Mouse (Mus musculus): Measurements from ENCODE around the gene Hist2h3c1.
A peak's percentile ranks its signal among the peaks of the same experiment; 100 is the strongest.
"Not testable (repeated sequence)": the region's sequence is repeated elsewhere in the genome, so short reads cannot be mapped to it uniquely, and the experiment has no call there.

The Hist2h3c1 gene

GRCm38 (mm10) chr3:96234914-96235313, 11.6 kb upstream of the Hist2h3c1 start:
- DNase-seq (ENCODE audit: low read depth, low spot score) = peak; percentile 61

DNA sequence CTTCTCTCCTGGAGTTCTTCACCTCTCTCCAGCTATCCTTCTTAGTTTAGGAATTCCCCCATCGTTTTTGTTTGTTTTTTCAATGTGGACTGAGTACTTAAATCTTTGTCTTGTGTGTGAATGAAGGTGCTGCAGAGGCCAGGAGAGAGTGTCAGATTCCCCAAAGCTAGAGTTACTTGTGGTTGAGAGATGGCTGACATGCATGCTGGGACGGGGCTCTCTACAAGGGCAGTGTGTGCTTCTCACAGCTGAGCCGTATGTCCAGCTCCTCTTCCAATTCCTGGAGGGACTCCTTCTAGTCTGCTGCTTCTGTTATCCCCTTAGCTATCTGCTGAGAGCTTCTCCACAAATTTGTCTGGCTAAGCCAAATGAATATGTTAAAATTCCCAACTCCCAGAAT, 10.6 kb upstream of the Hist2h3c1 start:
- no peak for DNase-seq (ENCODE audit: low read depth, low spot score)

- DNase-seq (ENCODE audit: low read depth, low spot score) = no peak
Measured at GRCm38 (mm10) chr3:96236834-96237334, 9.6 kb upstream of the Hist2h3c1 start.

DNA sequence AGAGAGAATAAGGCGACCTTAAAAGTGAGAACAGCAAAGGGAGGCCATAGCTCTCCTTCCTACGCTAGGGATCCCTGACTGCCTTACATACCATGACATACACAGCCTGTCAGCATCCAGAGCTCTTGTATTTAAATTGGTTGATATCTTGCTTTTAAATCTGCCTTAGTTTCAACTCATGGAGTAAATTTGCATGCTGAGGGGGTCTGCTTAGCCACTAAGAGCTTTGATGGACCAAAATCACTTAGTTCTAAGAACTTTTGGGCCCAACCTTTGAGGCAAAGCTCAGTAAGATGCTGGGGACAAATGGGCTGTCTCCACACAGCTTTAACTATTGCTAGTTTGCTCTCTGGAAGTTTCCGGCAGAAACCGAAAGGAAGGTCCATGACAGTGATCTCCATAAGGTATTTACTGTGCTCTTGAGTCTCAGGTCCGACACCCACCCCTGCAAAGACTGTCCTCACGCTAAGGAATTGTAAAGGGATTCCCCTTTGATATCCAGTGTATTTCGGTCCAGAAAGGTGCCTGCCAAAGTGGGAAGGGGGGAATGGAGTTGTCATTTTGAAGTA, 9.1 kb upstream of the Hist2h3c1 start:
- DNase-seq (ENCODE audit: low read depth, low spot score) = no peak

DNA sequence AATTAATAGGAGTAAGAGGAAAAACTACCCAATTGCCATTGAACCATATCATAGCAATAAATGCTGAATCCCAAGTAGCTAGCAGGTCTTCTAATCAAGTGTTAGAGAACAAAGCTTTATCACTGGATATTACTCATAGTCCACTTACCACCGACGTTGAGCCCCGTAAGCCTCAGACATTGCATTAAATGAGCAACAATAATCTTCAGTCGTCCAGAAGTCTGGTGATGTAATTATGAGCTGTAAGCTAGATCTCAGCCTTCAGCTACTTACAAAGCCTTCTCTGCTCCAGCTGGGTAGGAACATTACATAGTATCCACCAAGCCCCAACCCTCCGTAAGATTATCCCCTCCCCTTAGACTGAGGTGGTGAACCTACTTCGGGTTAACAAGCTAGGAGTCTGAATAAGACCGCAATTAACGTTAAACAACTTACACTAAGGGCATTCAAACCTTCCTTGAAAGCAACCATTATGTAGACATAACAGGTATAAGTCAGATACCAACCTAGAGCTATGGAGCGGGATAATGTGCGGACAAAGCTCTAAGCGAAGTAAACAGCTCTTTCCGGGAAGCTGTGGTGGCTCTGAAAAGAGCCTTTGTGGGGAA, 8.5 kb upstream of the Hist2h3c1 start:
- DNase-seq (ENCODE audit: low read depth, low spot score) = peak; percentile 29

DNA sequence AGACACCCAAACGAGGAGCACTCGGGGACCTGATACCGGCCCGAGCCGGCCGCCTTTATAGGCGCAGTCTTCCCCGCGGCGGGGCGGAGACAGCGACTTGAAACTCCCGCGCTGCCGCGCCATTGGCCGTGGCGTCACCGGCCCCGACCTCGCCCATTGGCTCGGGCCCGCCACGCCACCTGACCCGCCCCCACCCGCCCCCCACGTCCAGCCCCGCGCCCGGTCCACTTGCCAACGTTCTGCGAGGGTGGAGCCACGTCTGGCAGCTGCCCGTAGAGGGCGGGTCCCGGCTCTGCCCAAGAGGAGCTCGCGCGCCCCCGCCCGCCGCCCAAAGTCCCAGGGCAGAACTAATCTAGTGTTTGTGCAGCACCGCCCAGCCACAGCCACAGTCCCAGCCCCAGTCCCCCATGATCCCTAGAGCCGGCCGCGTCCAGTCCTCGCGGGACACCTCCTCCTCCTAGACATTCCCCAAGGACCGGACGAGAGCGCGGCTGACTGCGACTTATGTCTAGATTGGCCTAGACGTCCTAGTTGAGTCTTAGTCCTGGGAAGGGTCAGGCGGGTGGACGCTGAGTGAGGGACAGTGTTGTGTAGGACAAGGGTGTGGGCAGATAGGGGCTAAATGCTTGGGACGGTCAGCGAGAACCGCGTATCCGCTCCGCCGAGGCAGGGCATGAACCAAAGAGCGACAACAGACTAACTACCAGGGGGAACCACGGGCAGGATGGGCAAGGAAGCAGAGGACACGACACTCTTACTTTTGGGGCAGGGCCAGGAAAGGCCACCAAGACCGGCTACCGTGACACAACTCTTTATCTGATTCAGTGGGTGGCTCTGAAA, 7.3 kb upstream of the Hist2h3c1 start, which contains the start of gene Hist2h3c2:
Hist2h3c2 (minus strand) TSS at position 174 of the 840 bp plus-strand sequence.
- not testable (repeated sequence) for DNase-seq (ENCODE audit: low read depth, low spot score)

DNA sequence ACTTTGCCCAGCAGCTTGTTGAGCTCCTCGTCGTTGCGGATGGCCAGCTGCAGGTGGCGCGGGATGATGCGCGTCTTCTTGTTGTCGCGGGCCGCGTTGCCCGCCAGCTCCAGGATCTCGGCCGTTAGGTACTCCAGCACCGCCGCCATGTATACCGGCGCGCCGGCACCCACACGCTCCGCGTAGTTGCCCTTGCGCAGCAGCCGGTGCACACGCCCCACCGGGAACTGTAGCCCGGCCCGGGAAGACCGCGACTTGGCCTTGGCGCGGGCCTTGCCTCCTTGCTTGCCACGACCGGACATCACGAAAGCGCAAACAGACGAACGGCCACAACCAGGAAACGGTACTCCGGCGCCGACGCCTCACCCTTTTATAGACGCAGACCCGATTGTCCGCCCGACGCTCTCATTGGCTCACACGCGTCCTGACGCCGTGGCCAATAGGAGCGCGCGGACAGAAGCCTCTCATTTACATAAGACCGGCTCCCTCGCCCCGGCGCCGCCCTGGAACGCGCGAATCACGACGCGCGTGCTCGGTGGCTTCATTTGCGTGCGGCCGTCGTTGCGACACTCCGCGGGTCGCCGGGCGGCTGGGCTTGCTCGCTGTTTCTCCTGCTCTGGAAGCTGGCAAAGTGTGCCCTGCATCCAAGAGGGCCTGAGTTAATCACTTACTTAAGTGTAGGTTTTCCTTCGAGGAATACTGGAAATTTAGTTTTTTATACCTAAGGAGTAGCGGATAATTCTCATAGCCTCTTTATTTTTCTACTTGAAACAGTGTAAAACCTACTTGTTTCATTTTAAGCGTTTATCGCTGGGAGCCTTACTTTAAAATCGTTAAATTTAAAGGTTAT, 6.3 kb upstream of the Hist2h3c1 start, which contains the start of gene Hist2h2aa2:
Hist2h2aa2 (minus strand) TSS at position 328 of the 850 bp plus-strand sequence.
- DNase-seq (ENCODE audit: low read depth, low spot score) = peak; percentile 71

DNA sequence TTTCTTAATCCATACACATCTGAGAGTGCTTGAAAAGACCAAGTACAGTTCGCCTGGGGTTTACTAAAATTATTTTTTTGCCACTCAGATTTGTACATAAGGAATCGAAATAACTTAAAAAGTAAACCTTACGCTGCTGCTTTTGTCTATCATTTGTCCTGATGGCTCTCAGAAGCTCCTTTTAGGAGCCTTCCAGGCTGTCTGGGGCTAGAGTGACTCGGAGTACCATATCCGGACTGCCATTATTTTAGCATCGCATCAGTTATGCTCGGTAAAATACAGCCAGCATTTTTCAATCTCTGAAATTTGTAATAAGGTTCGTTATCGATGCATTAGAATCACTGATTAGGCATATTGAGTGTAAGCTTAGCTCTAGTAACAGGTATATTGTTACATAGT, 5.7 kb upstream of the Hist2h3c1 start:
- no peak for DNase-seq (ENCODE audit: low read depth, low spot score)

- DNase-seq (ENCODE audit: low read depth, low spot score) = no peak
Measured at GRCm38 (mm10) chr3:96243921-96244572, 2.4 kb upstream of the Hist2h3c1 start.

- DNase-seq (ENCODE audit: low read depth, low spot score) = peak; percentile 85
Measured at GRCm38 (mm10) chr3:96245003-96245886, 1.2 kb upstream of the Hist2h3c1 start, which contains the start of gene Hist2h2aa1. Hist2h2aa1 (plus strand) TSS chr3:96245497.

DNA sequence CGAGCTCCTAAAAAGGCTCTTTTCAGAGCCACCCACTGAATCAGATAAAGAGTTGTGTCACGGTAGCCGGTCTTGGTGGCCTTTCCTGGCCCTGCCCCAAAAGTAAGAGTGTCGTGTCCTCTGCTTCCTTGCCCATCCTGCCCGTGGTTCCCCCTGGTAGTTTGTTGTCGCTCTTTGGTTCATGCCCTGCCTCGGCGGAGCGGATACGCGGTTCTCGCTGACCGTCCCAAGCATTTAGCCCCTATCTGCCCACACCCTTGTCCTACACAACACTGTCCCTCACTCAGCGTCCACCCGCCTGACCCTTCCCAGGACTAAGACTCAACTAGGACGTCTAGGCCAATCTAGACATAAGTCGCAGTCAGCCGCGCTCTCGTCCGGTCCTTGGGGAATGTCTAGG, 467 bp upstream of the Hist2h3c1 start:
- not testable (repeated sequence) for DNase-seq (ENCODE audit: low read depth, low spot score)

DNA sequence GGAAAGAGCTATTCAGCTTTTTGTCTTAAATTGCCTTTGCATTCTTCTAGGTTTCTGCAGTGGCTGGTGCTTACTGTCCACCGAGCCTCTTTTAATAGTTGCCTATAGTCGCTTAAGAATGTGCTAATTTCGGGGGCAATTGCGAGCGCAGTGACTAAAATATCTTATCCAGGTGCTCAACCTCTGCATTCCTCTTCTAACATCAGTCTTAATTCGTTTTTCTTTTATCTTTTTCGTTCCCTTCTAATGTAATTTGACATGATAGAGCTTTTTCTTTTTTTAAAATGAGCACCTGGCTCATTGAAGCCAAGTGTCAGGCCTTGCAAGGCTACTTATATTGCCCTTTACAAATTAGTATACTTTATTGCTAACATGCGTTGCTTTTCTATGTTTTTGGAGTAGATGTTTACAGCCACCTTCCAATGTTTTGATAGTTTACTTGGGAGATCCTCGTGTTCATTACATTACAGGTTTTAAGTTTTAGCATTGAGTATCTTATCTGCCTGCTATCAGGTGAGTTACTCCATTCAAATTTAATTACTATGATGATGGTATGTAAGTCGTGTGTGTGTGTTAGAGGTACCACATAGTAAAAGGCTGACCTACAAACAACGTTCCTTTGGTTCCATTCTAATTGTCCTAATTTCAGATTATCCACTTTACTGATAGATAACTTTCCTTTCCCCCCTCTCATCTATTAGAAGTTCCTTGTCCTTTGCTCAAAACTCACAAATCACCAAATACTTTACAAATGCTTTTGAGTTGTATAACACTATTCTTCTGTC, 1.1 kb downstream of the Hist2h3c1 start:
- no peak for DNase-seq (ENCODE audit: low read depth, low spot score)

- DNase-seq (ENCODE audit: low read depth, low spot score) = no peak
Measured at GRCm38 (mm10) chr3:96248141-96249033, 1.9 kb downstream of the Hist2h3c1 start.

GRCm38 (mm10) chr3:96249034-96249345, 2.5 kb downstream of the Hist2h3c1 start:
- DNase-seq (ENCODE audit: low read depth, low spot score) = no peak

DNA sequence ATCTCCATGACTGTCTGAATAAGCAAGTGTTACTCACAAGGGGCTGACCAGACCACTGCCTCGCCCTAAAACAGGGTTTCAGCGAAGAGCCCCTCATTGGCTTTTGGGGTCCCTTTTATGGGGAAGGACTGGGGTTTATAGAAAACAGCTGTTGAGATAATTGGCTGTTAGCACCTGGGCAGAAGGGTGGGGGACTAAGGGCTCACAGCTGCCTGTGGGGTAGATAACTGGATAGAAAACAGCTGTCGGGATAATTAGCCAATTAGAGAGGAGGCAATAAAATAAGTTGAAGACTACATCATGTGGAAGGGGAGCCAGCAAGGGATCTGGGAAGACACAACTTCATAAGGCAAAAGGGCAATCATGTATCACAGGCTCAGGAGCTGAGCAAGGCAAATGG, 4.4 kb downstream of the Hist2h3c1 start:
- DNase-seq (ENCODE audit: low read depth, low spot score) = no peak

DNA sequence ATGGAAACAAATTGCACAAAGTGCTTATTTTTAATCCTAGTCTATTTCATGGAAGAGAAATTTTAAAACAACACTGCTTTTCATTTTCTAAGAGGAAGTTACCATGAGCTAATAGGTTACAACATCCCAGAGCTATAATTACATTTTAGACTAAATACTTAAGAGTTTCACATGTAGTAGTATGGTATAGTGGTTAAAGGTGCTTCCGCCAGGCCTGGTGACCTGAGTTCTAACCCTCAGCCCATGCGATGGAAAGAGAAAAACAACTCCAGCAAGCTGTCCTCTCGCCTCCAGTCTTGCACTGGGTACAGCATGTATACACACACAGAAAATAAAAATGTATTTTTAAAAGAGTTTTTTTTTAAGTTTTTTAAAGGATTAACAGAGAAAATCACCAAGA, 5.3 kb downstream of the Hist2h3c1 start:
- DNase-seq (ENCODE audit: low read depth, low spot score) = no peak

GRCm38 (mm10) chr3:96254683-96255355, 8.3 kb downstream of the Hist2h3c1 start:
- DNase-seq (ENCODE audit: low read depth, low spot score) = no peak

Measured in CD4-positive, CD25-positive, alpha-beta regulatory T cell, adult 2 months (primary cell).